Mouse (Mus musculus) retina, adult 2 months (tissue): ENCODE measurements around the gene Lrrc4c.
A peak's percentile ranks its signal among the peaks of the same experiment; 100 is the strongest.

Experiments
- DNase-seq: peaks from one replicate; pipeline ENCODE4 v3.0.0-alpha.2; 2012; ENCODE audit warnings: low read depth, low spot score

Gene Lrrc4c

DNA sequence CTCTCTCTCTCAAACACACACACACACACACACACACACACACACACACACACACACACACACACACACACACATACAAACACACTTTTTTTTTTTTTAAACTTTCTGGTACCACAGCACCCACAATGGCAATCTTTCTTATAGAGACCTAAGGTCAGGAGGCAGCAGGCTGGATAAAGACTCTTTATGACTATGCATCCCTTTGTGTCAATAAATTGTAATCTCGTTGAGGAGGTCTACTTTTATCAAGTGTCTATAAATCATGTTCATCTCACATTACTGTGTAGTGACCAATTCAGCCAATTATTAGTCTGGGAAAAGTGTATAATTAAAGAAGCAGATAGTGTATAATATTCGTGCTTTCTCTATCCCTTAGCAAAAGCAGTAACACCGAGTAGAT, 1286.2 kb downstream of the Lrrc4c start:
- DNase-seq = no peak

DNA sequence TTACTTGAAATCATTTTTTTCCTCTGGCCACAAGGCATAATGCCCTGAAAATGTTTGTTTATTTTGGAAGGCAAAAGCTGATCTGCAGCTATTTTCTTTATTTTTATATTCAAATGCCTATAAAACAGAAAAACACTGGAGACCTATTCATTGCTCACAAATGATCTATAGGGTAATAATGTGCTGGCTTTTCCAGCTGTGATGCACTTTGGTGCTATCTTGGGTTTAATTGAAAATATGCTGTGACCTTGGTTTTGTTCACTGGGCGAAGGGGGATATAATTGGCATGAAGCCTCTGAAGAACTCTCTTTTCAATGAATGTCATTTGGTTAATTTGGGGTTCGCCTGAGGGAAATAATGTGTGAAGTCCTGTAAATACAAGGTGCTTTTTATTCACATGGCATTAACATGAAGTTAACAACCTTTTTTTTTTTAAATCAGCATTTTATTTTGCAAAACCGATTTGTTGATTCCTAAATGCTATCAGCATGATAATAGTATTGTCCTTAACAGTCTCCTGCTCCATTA, 1286.8 kb downstream of the Lrrc4c start:
- no peak for DNase-seq

DNA sequence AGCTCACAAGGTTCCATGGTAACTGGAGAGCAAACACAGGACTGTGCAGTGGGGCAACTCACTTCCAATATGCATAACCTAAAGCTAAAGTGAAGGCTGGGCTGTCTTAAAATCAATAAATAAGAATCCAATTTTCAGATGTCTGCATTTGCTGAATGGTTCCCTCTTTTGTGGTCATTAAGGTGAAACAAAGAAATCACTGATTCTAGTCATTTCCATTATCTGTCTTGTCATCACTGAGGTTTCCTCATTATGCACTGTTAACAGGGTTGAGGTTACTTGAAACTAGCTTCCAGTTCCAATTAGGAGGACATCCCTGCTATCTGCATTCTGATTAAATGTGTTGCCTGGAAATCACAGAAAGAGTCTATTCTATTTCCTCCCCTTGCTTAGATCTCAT, 1291.5 kb downstream of the Lrrc4c start:
- no peak for DNase-seq

DNA sequence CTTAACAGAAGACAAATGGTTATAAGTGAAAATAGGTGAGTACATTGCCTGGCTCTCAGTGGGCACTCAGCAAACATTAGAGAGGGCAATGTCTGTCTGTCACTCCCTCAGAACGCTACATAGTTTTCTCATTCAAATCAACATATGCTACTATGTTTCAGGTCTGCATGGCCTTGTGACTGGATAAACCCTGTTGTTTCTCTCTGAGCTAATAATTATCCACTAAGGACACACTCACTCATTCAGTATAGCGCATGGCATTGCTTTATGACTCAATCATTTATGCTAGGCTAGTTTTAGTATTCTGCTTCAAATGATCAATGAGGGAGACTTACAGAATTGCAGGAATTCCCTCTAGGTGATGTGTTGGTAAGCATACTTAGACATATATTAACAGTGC, 1292.6 kb downstream of the Lrrc4c start:
- DNase-seq = no peak

DNA sequence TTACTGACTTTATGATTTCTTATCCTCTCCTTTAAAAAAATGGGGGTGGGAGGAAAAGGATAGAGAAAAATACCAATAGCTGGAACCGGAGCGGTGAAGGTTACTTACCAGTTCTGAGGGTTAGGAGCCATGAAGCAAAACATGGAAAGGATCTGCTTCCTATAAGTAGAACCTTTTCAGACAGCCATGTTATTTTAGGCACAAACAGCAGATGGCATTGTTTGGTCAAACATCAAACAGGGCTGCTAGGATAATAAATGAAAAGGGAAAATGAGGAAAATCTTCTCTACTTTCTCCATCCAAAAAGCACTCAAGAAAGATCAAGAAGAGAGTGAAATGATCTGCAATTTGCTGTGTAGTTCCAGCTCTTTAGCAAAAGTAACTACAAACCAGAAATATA, 1296.8 kb downstream of the Lrrc4c start:
- peak; percentile 13 for DNase-seq

DNA sequence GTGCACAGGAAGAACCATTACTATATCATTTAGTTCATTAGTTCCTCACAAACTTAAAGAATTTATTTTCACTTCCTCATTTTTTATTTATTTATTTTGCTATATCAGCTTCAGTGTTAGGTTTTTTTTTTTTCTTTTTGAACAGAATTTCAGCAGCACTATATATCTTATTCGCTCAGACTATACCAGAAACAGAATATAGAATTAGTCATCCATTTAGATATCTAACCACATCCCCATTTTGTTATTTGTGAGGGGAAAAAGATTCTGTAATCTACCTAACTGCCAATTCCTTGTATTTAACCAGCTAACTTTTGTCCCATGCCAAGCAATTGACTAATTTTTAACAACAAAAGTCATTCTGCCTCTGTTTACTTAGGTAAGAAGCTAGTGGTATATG, 1300.6 kb downstream of the Lrrc4c start:
- DNase-seq = no peak

DNA sequence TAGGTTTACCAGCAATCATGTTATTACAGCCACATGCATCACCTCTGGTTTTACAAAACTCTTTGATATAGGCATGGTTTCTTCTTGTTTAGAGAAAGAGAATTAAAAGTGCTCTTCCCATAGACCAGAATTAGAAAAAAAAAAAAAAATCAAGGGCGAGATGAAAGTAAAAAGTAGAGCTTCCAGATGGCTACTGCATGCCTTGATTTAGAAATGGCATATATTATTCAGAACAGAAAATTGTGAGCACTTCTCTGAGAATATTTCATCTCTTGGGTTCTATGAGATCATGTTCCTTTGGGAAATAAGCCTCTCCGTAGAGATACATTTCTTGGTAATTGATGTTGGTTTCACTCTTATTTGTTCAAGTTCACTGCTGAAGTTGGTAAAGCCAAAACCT, 1322.0 kb downstream of the Lrrc4c start:
- no peak for DNase-seq

DNA sequence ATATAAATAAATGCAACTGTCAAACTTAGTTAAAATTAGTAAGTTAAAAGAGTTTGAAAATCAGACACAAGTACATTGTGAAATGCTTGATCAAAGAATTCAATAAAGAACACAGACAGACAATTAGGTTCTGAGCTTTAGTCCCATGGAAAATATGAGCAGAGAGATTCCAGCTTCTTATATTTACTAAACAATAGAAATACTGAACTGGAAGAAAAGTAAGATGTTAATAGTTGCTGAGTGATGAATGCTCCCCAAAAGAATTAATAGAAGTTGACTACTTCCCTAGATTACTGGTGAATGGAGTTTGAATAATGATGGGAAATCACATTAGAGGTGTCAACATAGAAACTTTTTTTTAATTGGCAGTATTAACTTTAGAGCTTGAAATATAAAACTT, 1323.7 kb downstream of the Lrrc4c start:
- DNase-seq = no peak

DNA sequence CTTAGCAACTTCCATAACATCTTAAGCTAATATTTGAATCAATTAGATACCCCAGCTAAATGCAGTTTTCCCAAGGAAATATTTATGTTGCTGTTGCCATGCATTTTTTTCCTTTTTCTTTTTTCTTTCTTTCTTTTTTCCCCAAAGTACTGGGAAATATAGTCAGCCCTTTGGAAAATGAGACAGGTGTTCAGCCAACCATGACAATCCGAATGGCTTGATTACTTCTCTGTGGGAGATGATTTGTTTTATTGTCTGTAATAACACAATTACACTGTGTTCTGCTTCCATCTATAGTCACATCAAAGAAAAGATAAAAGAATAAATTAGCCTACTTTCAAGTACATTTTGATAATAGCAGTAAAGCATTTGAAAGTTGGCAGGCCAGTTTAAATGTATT, 1334.7 kb downstream of the Lrrc4c start:
- no peak for DNase-seq
